Mouse (Mus musculus) MN1 (cell line): ENCODE results near the gene Cpb2.
A peak's percentile ranks its signal among the peaks of the same experiment; 100 is the strongest.

Experiments used
- DNase-seq: peaks from one replicate; pipeline ENCODE4 v3.0.0-alpha.2; 2016; ENCODE audit warnings: low spot score

Cpb2 gene

DNA sequence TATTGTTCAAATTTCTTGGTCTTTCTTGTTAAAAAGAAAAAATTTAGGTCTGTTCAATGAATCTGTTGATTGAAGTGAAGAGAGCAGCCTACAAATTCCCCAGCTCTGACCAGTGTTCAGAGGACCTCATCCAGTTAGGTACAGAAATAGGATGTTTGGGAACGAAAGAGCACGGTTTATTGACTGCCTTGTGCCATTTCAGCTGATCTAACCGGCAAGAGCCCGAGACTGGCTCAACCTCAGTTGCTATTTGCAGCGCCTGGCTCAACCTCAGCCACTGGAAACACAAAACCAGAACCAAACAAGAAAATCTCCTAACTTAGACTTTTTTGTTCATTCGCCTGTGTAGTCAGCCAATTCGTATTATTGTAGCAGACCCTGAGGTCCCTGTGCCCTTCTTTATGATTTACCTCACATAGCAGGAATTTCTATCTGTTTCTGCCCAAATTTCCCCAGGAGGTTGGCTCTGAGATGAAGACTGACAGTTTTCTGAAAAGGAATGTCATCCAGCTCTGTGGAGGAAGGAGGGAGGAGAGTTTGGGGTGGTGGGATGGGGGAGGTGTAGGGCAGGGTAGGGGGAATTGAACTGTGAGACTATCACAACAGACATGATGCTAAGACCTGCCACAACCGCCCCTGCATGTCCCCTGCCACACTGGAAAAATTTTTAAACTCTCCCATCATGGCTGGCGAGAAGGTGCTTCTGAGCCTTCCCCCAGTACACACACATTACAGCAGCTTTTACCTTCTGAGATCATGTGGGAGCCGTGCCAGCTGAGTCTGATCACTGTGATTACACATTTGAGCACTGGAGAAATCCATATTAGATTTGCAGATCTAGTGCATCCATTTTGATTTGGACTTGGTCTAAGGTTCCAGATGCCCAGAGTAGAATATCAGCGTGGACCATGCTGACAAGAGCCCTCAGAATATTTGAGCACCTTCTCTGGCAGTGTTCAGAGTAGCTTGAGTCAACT is 4.2 kb downstream of the Cpb2 start:
- DNase-seq = no peak

DNA sequence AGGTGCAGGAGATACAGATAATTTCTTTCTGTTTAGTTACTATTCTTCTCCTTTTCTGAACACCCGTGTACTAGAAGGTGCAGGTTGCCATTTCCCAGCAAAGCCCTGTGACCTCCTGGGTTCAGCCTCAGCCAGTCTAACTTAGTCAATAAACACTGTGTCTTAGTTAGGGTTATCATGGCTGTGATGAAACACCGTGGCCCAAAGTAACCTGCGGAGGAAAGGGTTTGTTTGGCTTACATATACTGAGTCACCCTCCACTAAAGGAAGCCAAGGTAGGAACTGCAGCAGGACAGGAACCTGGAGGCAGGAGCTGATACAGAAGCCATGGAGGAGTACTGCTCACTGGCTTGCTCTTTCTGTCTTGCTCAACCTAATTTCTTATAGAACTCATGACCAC is 8.3 kb downstream of the Cpb2 start:
- DNase-seq = no peak

DNA sequence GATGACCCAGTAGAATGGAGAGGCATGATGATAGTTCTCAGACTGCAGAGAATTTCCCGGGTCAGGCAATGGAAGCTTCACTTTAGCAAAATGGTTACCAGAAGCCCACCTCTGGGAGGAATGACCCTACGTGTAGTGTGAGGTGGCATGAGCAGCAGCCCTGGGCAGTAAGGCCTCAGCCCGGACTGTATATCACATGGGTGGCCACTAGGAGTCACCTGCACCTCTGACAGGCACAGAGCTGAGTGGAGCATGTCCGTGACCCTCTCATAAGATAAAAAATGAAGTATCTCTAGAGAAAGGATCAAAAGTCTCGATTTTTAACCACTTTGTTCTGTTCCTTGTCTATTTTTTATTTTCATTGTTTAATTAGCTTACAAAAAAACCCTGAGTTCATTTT is 14.4 kb downstream of the Cpb2 start:
- peak; percentile 21 for DNase-seq

DNA sequence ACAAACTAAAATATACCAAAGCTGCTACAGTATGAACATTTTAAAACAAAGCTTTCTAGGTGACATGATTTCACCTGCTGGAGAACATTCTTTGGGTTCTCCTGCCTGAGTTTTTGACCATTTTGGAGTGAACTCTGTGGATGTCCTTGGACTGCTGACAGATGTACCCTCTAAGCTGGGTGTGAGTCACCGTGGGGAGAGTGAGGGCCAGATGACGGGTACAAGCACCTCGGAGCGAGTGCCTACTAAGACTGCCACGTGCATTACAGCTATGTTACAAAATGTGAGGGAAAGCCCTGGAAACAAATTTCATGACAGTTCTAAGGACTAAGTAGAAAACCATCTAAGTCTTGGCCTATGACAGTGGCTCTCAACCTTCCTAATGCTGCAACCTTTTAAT is 27.4 kb downstream of the Cpb2 start:
- DNase-seq = no peak

DNA sequence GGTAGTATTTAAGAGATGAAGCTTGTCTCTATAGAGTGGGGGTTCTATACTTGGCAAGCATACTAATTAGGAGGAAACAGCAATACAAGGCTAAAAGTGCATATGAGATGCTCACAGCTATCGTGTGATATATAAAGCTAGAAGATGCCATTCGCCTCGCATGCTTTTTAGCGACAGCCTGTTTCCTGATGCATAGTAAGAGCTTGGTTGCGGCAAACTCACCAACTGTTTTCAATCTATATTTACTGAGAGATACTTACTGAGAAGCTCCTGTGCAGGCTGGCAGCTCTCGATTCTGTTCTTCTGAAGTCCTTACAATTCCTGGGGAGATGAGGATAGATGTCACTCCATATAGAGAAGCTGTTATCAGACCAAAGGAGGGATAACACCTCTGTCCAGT is 37.6 kb downstream of the Cpb2 start:
- no peak for DNase-seq

DNA sequence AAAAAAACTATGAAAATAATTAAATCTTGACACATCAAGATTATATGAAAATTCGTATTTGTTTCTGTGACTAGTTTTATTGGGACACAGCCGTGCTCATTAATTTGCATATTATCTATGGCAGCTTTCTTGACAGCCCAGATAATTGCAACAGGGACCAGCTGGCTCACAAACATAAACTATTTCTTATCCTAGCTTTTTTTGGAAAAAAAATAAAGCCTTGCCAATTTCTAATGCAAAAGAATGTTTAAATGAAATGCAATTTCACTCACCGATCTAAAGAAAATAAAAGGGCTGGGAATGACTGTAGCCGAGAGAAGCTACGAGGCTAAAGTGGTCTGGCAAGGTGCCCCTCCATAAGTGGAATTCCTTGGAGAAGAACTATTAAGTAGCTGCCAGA is 38.3 kb downstream of the Cpb2 start:
- no peak for DNase-seq

DNA sequence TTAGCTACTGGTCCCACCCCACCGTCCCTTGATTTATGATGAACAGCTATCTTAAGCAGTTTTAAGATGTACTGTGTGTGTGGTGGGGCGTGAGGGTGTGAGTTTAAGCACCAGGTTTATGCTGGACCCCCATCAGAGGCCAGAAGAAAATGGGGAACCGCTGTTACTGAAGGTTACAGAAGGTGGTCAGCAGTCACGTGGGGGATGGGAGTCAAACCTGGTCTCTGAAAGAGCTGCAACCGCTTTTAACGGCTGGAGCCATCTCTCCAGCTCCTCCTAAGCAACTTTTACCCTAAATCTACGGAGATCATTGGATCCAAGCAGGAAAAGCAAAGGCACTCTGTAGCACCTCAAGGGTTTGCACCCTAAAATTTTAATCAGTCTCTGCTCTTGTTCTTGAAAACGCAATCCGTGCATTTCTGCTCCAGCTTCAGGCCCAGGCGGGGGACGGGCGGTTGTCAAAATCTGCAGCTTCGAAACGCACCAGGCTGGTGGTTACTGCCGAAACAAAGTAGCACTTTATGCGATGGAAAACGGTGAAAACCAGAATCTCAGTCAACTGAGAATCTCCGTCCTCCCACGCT is 41.6 kb downstream of the Cpb2 start:
- DNase-seq = peak; percentile 53

DNA sequence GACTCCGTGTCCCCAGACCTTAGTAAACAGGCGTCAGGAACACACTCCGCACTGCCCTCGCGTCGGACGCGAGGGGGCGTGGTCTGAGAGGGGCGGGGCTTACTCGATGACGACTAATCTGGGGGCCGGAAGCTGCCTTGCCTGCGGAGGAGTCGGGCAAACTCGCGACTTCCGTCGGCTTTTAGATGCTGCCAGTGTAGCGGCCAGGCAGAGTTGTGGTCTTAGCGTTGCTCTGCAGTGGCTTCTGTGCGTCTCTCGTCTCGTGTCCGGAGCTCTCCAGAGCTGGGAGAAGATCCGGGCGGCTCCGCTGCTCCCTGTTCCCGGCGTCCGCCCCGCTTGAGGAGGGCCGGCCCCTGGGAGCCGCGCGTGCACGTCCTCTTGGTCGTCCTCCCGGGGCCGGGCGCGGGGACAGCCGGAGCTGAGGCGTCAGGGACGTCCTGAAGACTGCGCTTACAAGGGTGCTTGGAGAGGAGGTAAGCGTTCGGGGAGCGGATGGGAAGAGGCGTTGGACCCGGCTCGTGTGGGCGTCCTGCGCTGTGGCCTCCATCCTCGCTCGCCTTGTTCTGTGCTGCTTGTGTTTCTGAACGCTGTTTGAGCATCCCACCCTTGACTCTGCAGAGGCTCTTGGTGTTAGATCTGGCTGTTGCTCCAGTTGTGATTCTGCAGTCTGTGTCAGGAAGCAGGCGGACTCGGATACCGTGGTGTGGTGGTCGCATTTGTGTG is 42.3 kb downstream of the Cpb2 start, which contains the start of gene Zc3h13:
TSS of gene Zc3h13 (plus strand) at position 181 of the 723 bp plus-strand sequence.
- peak; percentile 95 for DNase-seq

DNA sequence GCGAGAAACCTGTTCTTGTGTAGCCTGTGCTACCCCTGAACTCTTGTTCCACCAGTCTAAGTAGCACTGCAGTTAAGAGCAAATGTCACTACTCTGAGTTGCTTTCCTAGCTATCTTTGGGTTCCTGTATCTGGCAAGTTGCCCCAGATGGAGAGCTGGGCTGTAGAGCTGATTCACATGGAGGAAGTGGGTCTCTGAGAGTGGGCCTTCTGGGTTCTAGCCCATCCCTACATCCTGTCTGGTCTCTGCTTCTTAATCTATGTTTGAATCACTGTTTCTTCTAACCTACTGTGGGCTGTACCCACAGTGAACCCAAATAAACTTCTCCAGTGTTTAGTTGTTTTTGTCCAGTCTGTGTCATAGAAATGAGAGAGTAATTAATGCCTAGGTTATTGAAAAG is 59.0 kb downstream of the Cpb2 start:
- no peak for DNase-seq

DNA sequence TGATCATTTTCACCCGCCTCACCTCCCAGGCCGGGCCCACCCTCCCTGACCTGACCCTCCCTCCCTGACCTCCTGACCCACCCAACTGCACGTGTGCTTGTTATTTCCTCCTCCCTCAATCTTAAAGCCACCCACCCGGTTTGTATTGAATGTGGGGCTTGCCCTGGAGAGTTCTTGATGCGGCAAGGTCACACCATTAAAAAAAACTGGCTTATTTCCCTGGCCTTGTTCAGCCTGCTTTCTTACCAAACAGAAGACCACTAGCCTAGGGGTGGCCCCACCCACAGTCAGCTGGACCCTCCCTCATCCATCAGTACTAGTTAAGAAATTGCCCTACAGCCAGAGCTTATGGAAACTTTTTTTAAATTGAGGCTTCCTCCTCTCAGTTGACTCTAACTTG is 61.7 kb downstream of the Cpb2 start:
- no peak for DNase-seq

DNA sequence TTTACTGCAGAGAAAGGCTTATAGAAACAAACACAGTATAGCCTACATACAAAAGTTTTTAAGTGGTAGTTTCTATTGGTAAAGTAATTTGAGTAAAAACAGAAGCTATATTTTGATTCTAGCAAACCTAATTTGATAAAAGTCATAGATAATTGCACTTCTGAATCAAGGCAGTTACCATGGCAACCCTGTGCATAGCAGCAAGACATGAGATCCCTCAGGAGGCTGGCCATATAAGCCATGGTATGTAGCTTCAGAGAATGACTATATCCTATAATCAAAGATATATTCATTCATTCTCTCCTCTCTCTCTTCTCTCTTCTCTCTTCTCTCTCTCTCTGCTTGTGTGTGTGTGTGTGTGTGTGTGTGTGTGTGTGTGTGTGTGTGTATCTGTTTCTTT is 65.8 kb downstream of the Cpb2 start:
- peak; percentile 51 for DNase-seq

DNA sequence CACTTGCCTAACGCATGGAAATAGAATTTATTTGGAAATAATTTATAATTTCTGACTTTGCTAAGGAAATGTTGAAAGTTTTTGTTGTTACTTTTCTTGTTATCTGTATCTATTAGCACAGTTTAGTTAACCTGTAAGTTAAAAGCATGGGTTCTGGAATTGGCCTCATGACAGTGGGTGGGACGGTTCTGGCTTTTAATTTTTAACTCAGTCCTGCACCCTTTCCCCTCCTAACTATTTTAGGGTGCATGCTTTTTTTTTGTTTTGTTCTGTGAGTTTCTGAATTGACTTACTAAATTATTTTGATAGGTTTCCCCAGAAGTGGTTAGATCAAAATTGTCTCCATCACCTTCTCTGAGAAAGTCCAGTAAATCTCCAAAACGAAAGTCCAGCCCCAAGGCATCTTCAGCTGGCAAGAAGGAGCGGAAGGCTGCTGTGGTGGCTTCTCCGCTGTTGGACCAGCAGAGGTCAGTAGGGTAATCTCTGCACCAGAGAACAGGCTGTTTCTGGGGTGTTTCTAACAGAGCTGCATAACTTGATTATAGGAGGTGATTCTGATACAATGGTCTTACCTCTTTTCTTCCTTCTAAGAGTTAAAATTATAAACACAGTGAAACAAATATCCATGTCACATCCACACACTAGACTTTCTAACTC is 67.4 kb downstream of the Cpb2 start:
- peak; percentile 62 for DNase-seq

DNA sequence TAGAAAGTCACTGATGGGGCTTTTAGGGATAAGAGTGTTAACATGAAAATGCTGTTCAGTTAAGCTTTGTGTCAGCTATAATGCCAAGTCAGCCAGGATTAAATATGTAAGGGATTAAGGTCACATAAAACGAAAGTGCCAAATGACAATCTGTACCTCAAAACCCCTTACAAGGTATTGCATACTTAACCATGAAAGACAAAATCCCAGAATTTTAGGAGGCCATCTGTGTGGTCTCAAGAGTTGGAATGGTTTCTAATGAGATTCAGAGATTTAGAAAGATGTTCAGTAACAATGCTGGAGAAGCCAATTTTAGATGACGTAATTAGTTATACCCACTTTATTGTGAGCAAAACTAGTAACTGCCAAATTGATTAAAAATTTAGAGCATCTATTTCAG is 72.4 kb downstream of the Cpb2 start:
- DNase-seq = no peak

DNA sequence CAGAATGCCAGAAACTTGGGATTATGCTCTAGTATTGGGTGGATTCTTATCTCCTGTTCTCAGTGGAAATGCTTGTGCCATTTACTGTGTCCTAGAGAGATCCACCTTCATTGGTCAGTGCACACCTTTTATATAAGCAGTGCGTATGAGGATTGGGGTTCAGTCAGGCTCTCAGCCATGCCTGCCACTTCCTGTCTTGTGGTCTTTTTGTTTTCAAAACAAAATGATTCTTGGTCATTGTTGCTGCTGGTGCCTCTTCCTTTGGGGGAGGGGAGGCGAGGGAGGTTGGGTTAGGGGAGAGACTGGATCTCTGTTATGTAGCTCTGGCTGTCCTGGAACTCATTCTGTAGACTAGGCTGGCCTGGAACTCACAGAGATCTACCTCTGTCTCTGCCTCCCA is 76.6 kb downstream of the Cpb2 start:
- no peak for DNase-seq

DNA sequence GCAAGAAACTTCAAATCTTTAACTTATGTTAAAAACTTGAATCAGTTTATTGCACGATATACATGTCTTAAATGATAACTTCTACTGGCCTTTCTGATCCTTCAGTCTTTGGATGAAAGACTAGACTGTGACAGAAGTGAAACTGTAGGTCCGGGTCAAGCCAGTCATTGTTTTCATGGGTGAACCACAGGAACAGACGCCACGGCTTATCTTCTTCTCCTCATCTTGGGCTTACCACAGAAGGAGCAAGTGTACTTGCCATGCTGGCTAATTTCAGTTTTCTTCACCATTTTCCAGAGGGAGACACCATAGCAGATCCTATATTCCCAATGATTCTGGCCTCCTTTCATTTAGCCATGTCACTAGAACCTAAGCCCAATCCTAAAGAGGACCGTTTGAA is 78.2 kb downstream of the Cpb2 start:
- DNase-seq = no peak

DNA sequence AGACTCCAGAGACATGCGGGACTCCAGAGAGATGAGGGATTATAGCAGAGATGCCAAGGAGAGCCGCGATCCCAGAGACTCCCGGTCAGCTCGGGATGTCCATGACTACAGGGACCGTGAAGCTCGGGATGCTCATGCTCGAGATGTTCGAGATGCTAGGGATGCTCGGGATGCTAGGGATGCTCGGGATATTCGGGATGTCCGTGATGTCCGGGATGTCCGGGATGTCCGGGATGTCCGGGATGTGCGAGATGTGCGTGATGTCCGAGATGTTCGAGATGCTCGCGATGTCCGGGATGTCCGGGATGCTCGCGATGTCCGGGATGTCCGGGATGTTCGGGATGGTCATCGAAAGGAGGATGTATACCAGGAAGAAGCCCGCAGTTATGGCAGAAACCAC is 81.3 kb downstream of the Cpb2 start:
- DNase-seq = no peak

DNA sequence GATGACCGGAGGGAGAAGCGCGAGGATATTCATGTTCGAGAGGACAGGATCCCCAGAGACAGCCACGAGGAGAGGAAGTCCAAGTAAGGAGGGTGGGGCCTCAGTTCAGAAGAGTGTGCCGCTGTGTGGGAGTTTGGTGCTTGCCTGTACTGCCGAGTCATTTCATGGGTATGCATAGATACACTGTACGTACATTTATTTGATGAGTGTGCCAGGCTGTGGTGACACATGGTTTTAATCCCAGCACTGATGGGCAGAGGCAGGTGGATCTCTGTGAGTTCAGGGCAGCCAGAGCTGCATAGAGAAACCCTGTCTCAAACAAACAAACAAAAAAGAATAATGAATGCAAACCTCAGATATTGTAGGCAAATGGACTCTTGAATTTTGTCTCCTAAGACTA is 86.0 kb downstream of the Cpb2 start:
- no peak for DNase-seq

DNA sequence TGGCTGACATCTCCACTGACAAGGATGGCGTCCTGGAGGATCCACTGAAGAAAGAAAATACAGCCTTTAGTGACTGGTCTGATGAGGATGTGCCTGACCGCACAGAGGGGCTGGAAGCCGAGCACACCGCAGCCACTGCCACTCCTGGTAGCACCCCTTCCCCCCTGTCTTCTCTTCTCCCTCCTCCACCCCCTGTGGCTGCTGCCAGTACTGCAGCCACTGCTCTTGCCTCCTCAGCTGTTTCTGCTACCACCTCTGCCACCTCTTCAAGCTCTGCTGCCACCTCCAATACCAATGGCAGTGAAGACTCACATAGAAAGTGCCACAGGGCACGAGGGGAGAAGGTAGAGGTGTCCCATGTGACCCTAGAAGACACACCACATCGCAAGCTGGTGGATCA is 88.5 kb downstream of the Cpb2 start:
- DNase-seq = no peak
